Mouse (Mus musculus) midbrain, embryonic 16.5 days (tissue): ENCODE measurements at regions not wholly inside any gene's neighbourhood (a gene's known extent, or its start where the extent isn't known, plus 50 kb on each side); places are given as distances from the start of the nearest gene placed in this dataset. TPM values are rescaled to one million over a fixed set of nuclear protein-coding genes. Genes with fewer than 3 reads are reported as not detected.
"Not testable (repeated sequence)": the region's sequence is repeated elsewhere in the genome, so short reads cannot be mapped to it uniquely, and the experiment has no call there.

Experiments
- ATAC-seq: fragments of 200-750 bp; cut with Nextera tagmentation; 2 replicates; pipeline ENCODE4 v1.8.0; 2017; ENCODE audit warnings: moderate TSS enrichment
- H3K27ac ChIP-seq: fragments of 300-500 bp; sonication (generic); 2 replicates; pipeline ENCODE4 v1.5.1; 2014; ENCODE audit warnings: mild to moderate bottlenecking, low read length, mixed read lengths
- H3K27me3 ChIP-seq: fragments of 300-500 bp; sonication (generic); 2 replicates; pipeline ENCODE4 v1.6.1; 2014; ENCODE audit warnings: low read depth, low read length, mixed read lengths; ENCODE audit not compliant: control insufficient read depth, insufficient read depth
- H3K36me3 ChIP-seq: fragments of 300-500 bp; sonication (generic); 2 replicates; pipeline ENCODE4 v1.6.1; 2014; ENCODE audit warnings: mild to moderate bottlenecking, low read length, moderate library complexity, mixed read lengths; ENCODE audit not compliant: control insufficient read depth, insufficient read depth
- H3K4me1 ChIP-seq: fragments of 300-500 bp; sonication (generic); 2 replicates; pipeline ENCODE4 v1.6.1; 2014; ENCODE audit warnings: mild to moderate bottlenecking, low read length, mixed read lengths; ENCODE audit not compliant: control insufficient read depth, insufficient read depth
- H3K4me2 ChIP-seq: fragments of 300-500 bp; sonication (generic); 2 replicates; pipeline ENCODE4 v1.6.1; 2014; ENCODE audit warnings: mild to moderate bottlenecking, low read length, mixed read lengths
- H3K4me3 ChIP-seq: fragments of 300-500 bp; sonication (generic); 2 replicates; pipeline ENCODE4 v1.5.1; 2014; ENCODE audit warnings: low read depth, mild to moderate bottlenecking, low read length, moderate library complexity, mixed read lengths
- H3K9ac ChIP-seq: fragments of 300-500 bp; sonication (generic); 2 replicates; pipeline ENCODE4 v1.6.1; 2014; ENCODE audit warnings: low read depth, low read length, mixed read lengths
- H3K9me3 ChIP-seq: fragments of 300-500 bp; sonication (generic); replicated peaks from 2 replicates; pipeline ENCODE4 v1.6.1; 2014; ENCODE audit warnings: mild to moderate bottlenecking, low read length, mixed read lengths; ENCODE audit not compliant: control insufficient read depth, poor library complexity, severe bottlenecking
- WGBS: fragments of 180-500 bp; shearing (Covaris S2); extraction: QIAGEN DNeasy Blood & Tissue Kit; methylation state at CpG from one replicate; pipeline ENCODE4 v1.1.7; 2014; 5-methylcytosine and 5-hydroxymethylcytosine counted together
- microRNA-seq: library from miRNA; unstranded; fragments of <30 nt; microRNA quantifications from one replicate; pipeline ENCODE4, GENCODE M21; 2017

DNA sequence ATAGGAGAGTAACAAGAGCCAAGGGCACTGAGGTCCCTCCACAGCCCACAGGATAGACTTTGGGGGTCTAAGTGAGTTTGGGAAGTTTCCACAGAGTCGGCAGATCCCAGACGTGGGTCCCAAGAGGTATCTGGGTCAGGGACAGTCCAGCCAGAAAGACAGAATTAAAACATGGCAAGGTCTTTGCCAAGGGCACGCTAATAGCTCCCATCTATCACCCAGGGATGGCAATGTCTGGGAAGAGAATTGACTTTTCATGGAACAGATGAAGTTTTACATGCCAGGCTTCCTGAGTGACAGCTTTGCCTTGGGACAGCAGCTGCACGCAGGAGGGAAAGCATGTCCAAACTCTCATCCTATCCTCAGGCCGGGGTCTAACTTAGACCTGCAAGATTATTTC is 563.5 kb downstream of the Gm10330 start:
- 63% methylated on average over 1 of the region's 5 CpGs for WGBS
- not testable (repeated sequence) for H3K27ac ChIP-seq, H3K36me3 ChIP-seq, H3K4me2 ChIP-seq, H3K9ac ChIP-seq, H3K4me3 ChIP-seq, H3K27me3 ChIP-seq, H3K4me1 ChIP-seq, ATAC-seq, H3K9me3 ChIP-seq

DNA sequence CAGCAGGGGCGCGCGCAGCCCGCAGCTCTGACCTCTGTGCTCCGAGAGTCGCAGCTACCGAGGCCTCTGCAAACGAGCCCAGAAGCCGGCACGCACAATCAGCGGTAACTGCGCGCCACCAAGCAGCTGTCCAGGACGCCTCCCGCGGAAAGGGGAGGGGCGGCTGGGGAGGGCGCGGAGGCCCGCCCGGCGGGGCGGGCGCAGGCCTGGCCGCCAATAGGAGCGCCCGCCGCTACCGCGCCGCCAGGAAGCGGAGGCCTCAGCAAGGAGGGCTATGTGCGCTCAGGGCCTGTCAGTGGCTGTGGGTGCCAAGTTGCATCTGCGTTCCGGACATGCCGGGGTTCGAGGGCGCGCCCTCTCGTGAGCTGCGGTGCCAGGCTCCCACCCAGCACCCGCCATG is 590.5 kb downstream of the Gm10330 start:
- ATAC-seq: peak; percentile 76
- WGBS: 2% methylated on average over 24 of the region's 42 CpGs
- H3K9ac ChIP-seq: peak overlapping the region; percentile 41; the same call in 1 of the 2 replicates
- peak overlapping the region; percentile 39 for H3K4me2 ChIP-seq
- not testable (repeated sequence) for H3K36me3 ChIP-seq, H3K9me3 ChIP-seq, H3K27me3 ChIP-seq, H3K27ac ChIP-seq, H3K4me1 ChIP-seq
- H3K4me3 ChIP-seq: peak overlapping the region; percentile 37

DNA sequence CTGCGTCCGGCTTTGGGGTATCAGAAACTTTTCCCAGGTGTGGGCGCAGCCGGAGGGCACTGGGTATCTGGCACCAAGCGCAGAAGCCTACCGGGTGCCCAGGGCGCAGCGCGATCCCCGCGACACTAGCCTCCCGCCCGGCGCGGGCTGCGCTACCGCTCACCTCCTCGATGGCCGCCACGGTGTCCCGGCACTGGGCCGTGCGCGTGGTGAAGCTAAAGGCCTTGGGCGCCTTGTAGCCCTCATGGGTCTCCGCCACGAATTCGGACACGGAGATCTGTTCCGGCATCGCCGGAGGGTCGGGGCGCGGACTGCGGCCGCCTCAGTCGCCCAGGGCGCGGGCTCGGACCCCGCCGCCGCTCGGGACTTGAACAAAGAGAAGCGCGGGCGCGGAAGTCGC is 591.0 kb downstream of the Gm10330 start:
- 3% methylated on average over 34 of the region's 50 CpGs for whole genome bisulfite sequencing

More for the DNA sequence above, 591.0 kb downstream of the Gm10330 start:
- Histone ChIP-seq H3K4me2 (peak overlapping the region; percentile 39), H3K4me3 (peak overlapping the region; percentile 37), H3K9ac (peak overlapping the region; percentile 41; the same call in 1 of the 2 replicates)
- not testable (repeated sequence) for ATAC-seq, H3K27me3 ChIP-seq, H3K9me3 ChIP-seq, H3K4me1 ChIP-seq, H3K36me3 ChIP-seq, H3K27ac ChIP-seq

Small RNA genes lying in the stretch of these regions (microRNA-seq; reads per million reads assigned to microRNA genes)
- not detected for gene Gm26140
